Comparison of ENCODE assay signal across 7 mouse cellular contexts in genomic region chr11:52223968-52224682, GRCm38 (mm10). TPM values are rescaled to one million over a fixed set of nuclear protein-coding genes. Genes with fewer than 3 reads are reported as not detected.
DNase-seq lines count a peak whose midpoint lies in the region; ATAC-seq and TF ChIP-seq lines count a peak whose summit lies in the region.

No protein-coding gene starts in this region.

- H3K4me3 ChIP-seq in ES-Bruce4 (ENCODE audit: low read depth, low read length): peak overlapping the region; percentile 66
- peak overlapping the region; percentile 36 for H3K4me3 ChIP-seq in intestine, embryonic 16.5 days (ENCODE audit: low read length)
- peak overlapping the region; percentile 22 for H3K4me3 ChIP-seq in liver, embryonic 15.5 days (replicated peaks)
- H3K4me3 ChIP-seq in stomach, embryonic 15.5 days (replicated peaks): peak overlapping the region; percentile 19; the same call in 1 of the 2 replicates
- H3K4me3 ChIP-seq in forebrain, embryonic 13.5 days: no peak overlapping the region

- peak; percentile 95 for ATAC-seq in activated CD4-positive, CD25-positive, alpha-beta regulatory T cell, adult 4 months
- peak; percentile 93 for ATAC-seq in intestine, embryonic 16.5 days
- ATAC-seq in liver, embryonic 15.5 days (ENCODE audit: insufficient read depth): peak; percentile 69
- ATAC-seq in stomach, embryonic 15.5 days (ENCODE audit: insufficient read depth, low FRiP score, low read depth): peak; percentile 89
- no peak for ATAC-seq in forebrain, embryonic 13.5 days

- H3K4me2 ChIP-seq in intestine, embryonic 16.5 days (ENCODE audit: low read depth, low read length): peak overlapping the region; percentile 48
- peak overlapping the region; percentile 39 for H3K4me2 ChIP-seq in liver, embryonic 15.5 days
- H3K4me2 ChIP-seq in stomach, embryonic 15.5 days: peak overlapping the region; percentile 42
- no peak overlapping the region for H3K4me2 ChIP-seq in forebrain, embryonic 13.5 days

- TF ChIP-seq CTCF in ES-Bruce4 (IDR thresholded peaks at IDR 0.05; ENCODE audit: low read depth, low read length): no peak

- H3K4me1 ChIP-seq in ES-Bruce4 (ENCODE audit: control insufficient read depth, insufficient read depth, low read length): peaks cover 7% of the 10 kb centered on the region
- no peaks in the 10 kb centered on the region for H3K4me1 ChIP-seq in intestine, embryonic 16.5 days (ENCODE audit: control insufficient read depth, insufficient read depth, low read length)
- H3K4me1 ChIP-seq in liver, embryonic 15.5 days (replicated peaks): peaks cover 12% of the 10 kb centered on the region
- H3K4me1 ChIP-seq in stomach, embryonic 15.5 days: 0 out of 2 replicates have a peak, but pooled peaks cover 4% of the 10 kb centered on the region
- no peaks in the 10 kb centered on the region for H3K4me1 ChIP-seq in forebrain, embryonic 13.5 days

- peak overlapping the region; percentile 82 for H3K27ac ChIP-seq in ES-Bruce4 (ENCODE audit: insufficient read depth, low read length)
- H3K27ac ChIP-seq in intestine, embryonic 16.5 days (ENCODE audit: low read length): peak overlapping the region; percentile 90
- H3K27ac ChIP-seq in liver, embryonic 15.5 days (replicated peaks): peak overlapping the region; percentile 34; the same call in 1 of the 2 replicates
- H3K27ac ChIP-seq in stomach, embryonic 15.5 days: peak overlapping the region; percentile 45; the same call in 1 of the 2 replicates
- H3K27ac ChIP-seq in forebrain, embryonic 13.5 days: no peak overlapping the region

- peak; percentile 92 for TF ChIP-seq EP300 in ES-Bruce4 (IDR thresholded peaks at IDR 0.05; ENCODE audit: insufficient read depth, low read depth, low read length)

- TF ChIP-seq POLR2A in ES-Bruce4 (IDR thresholded peaks at IDR 0.05; ENCODE audit: insufficient read depth, low read length): no peak

- 0 out of 2 replicates have a peak overlapping the region, but pooled peaks have one; percentile 2 for H3K9ac ChIP-seq in ES-Bruce4 (ENCODE audit: low read depth, poor library complexity, severe bottlenecking)
- peak overlapping the region; percentile 57; the same call in 1 of the 2 replicates for H3K9ac ChIP-seq in intestine, embryonic 16.5 days (ENCODE audit: low read depth, low read length)
- 0 out of 2 replicates have a peak overlapping the region, but pooled peaks have one; percentile 2 for H3K9ac ChIP-seq in liver, embryonic 15.5 days
- H3K9ac ChIP-seq in stomach, embryonic 15.5 days: no peak overlapping the region
- H3K9ac ChIP-seq in forebrain, embryonic 13.5 days: no peak overlapping the region

- no peaks in the 10 kb centered on the region for H3K27me3 ChIP-seq in ES-Bruce4 (ENCODE audit: control insufficient read depth, insufficient read depth, low read length, poor library complexity, severe bottlenecking)
- no peaks in the 10 kb centered on the region for H3K27me3 ChIP-seq in intestine, embryonic 16.5 days (replicated peaks; ENCODE audit: control insufficient read depth, insufficient read depth, low read length)
- peaks cover 8% of the 10 kb centered on the region; the same call in 1 of the 2 replicates for H3K27me3 ChIP-seq in liver, embryonic 15.5 days
- H3K27me3 ChIP-seq in stomach, embryonic 15.5 days (replicated peaks): no peaks in the 10 kb centered on the region
- peaks cover 13% of the 10 kb centered on the region; the same call in 1 of the 2 replicates for H3K27me3 ChIP-seq in forebrain, embryonic 13.5 days

- no peaks in the 10 kb centered on the region for H3K9me3 ChIP-seq in ES-Bruce4 (replicated peaks; ENCODE audit: control insufficient read depth, insufficient read depth, low read length, poor library complexity, severe bottlenecking)
- no peaks in the 10 kb centered on the region for H3K9me3 ChIP-seq in intestine, embryonic 16.5 days (ENCODE audit: control insufficient read depth, low read length)
- no peaks in the 10 kb centered on the region for H3K9me3 ChIP-seq in liver, embryonic 15.5 days (replicated peaks)
- H3K9me3 ChIP-seq in stomach, embryonic 15.5 days: no peaks in the 10 kb centered on the region
- H3K9me3 ChIP-seq in forebrain, embryonic 13.5 days (replicated peaks): no peaks in the 10 kb centered on the region

- H3K36me3 ChIP-seq in ES-Bruce4 (ENCODE audit: control insufficient read depth, insufficient read depth, low read length, poor library complexity, severe bottlenecking): no peaks in the 10 kb centered on the region
- no peaks in the 10 kb centered on the region for H3K36me3 ChIP-seq in intestine, embryonic 16.5 days (ENCODE audit: control insufficient read depth, insufficient read depth, low read length)
- H3K36me3 ChIP-seq in liver, embryonic 15.5 days (replicated peaks): no peaks in the 10 kb centered on the region
- no peaks in the 10 kb centered on the region for H3K36me3 ChIP-seq in stomach, embryonic 15.5 days
- no peaks in the 10 kb centered on the region for H3K36me3 ChIP-seq in forebrain, embryonic 13.5 days (ENCODE audit: poor library complexity, severe bottlenecking)

- no peak for DNase-seq in frontal cortex, adult 2 months (ENCODE audit: extremely low spot score in 1 of 2, low spot score in 1 of 2)

- WGBS in intestine, embryonic 16.5 days: 10% methylated on average over 19 of the region's 19 CpGs
- 10% methylated on average over 19 of the region's 19 CpGs for WGBS in liver, embryonic 15.5 days (ENCODE audit: insufficient replicate concordance)
- 11% methylated on average over 19 of the region's 19 CpGs for WGBS in stomach, embryonic 15.5 days
- WGBS in forebrain, embryonic 13.5 days: 18% methylated on average over 19 of the region's 19 CpGs

RNA-seq across cellular contexts. Expression of gene Skp1a, which starts 7.7 kb away (rescaled TPM):
- polyA plus RNA-seq in ES-Bruce4 (2011; ENCODE audit: insufficient read depth, insufficient read length, low read depth, missing spikeins): 589 and 680 TPM in 2 replicates
- 100 to 1,000 TPM; 281 to 307 TPM for polyA plus RNA-seq in activated CD4-positive, CD25-positive, alpha-beta regulatory T cell, adult 4 months (2017; shearing (Covaris generic))
- 708 and 723 TPM in 2 replicates for polyA plus RNA-seq in intestine, embryonic 16.5 days (2015; fragmentation: Nextera tagmentation; extraction: Ambion mirVana)
- 236 and 277 TPM in 2 replicates for polyA plus RNA-seq in liver, embryonic 15.5 days (2015; fragmentation: Nextera tagmentation; extraction: Ambion mirVana)
- 657 and 713 TPM in 2 replicates for polyA plus RNA-seq in stomach, embryonic 15.5 days (2015; fragmentation: Nextera tagmentation; extraction: Ambion mirVana)
- 1,072 and 1,145 TPM in 2 replicates for polyA plus RNA-seq in forebrain, embryonic 13.5 days (2015; fragmentation: Nextera tagmentation; extraction: Ambion mirVana)
- 335 and 372 TPM in 2 replicates for polyA plus RNA-seq in frontal cortex, adult 2 months (2012; rRNA removed)

RNA-seq across cellular contexts. Expression of gene Olfr1371, which starts 10.3 kb away (rescaled TPM):
- polyA plus RNA-seq in ES-Bruce4 (2011; ENCODE audit: insufficient read depth, insufficient read length, low read depth, missing spikeins): not detected in 2 replicates
- not detected for polyA plus RNA-seq in activated CD4-positive, CD25-positive, alpha-beta regulatory T cell, adult 4 months (2017; shearing (Covaris generic))
- polyA plus RNA-seq in intestine, embryonic 16.5 days (2015; fragmentation: Nextera tagmentation; extraction: Ambion mirVana): not detected in 2 replicates
- not detected in 2 replicates for polyA plus RNA-seq in liver, embryonic 15.5 days (2015; fragmentation: Nextera tagmentation; extraction: Ambion mirVana)
- polyA plus RNA-seq in stomach, embryonic 15.5 days (2015; fragmentation: Nextera tagmentation; extraction: Ambion mirVana): not detected in 2 replicates
- not detected in 2 replicates for polyA plus RNA-seq in forebrain, embryonic 13.5 days (2015; fragmentation: Nextera tagmentation; extraction: Ambion mirVana)
- not detected in 2 replicates for polyA plus RNA-seq in frontal cortex, adult 2 months (2012; rRNA removed)

RNA-seq across cellular contexts. Expression of gene Tcf7, which starts 58.7 kb away (rescaled TPM):
- polyA plus RNA-seq in ES-Bruce4 (2011; ENCODE audit: insufficient read depth, insufficient read length, low read depth, missing spikeins): 68.6 and 79.1 TPM in 2 replicates
- polyA plus RNA-seq in activated CD4-positive, CD25-positive, alpha-beta regulatory T cell, adult 4 months (2017; shearing (Covaris generic)): 100 to 1,000 TPM; 227 to 315 TPM
- 2.9 and 3.4 TPM in 2 replicates for polyA plus RNA-seq in intestine, embryonic 16.5 days (2015; fragmentation: Nextera tagmentation; extraction: Ambion mirVana)
- 1.4 and 1.9 TPM in 2 replicates for polyA plus RNA-seq in liver, embryonic 15.5 days (2015; fragmentation: Nextera tagmentation; extraction: Ambion mirVana)
- 7.5 and 7.6 TPM in 2 replicates for polyA plus RNA-seq in stomach, embryonic 15.5 days (2015; fragmentation: Nextera tagmentation; extraction: Ambion mirVana)
- 2.2 and 2.3 TPM in 2 replicates for polyA plus RNA-seq in forebrain, embryonic 13.5 days (2015; fragmentation: Nextera tagmentation; extraction: Ambion mirVana)
- 8.5 and 9.1 TPM in 2 replicates for polyA plus RNA-seq in frontal cortex, adult 2 months (2012; rRNA removed)

Comparison
In these comparisons a context has a peak if more than half of its experiments do, and no peak if none do; other contexts are left out.
1. H3K9ac ChIP-seq: peak in ES-Bruce4 (single experiment), intestine, embryonic 16.5 days (single experiment) and liver, embryonic 15.5 days (single experiment); none in stomach, embryonic 15.5 days (single experiment) and forebrain, embryonic 13.5 days (single experiment).